Mouse (Mus musculus) liver, postnatal 0 days (tissue): Measurements from ENCODE around the gene Gatad2b.

Experiments
- CTCF ChIP-seq: sonication (generic); IDR thresholded peaks from 2 replicates; pipeline ENCODE4 v1.5.1; 2016; ENCODE audit warnings: antibody characterized with exemption, low read depth
- EP300 ChIP-seq: IDR thresholded peaks from 2 replicates; pipeline ENCODE4 v1.6.1; 2016; ENCODE audit warnings: antibody characterized with exemption, low read depth, mild to moderate bottlenecking

GRCm38 (mm10) chr3:90375562-90376246, 82.7 kb downstream of the Gatad2b start:
- no peak for TF ChIP-seq CTCF
- no peak for TF ChIP-seq EP300
